Mouse (Mus musculus) activated CD4-positive, CD25-positive, alpha-beta regulatory T cell, adult 4 months (primary cell): Measurements from ENCODE around the gene Rfx1. TPM values are rescaled to one million over a fixed set of nuclear protein-coding genes. Genes with fewer than 3 reads are reported as not detected.

Experiments used
- polyA plus RNA-seq, 2 experiments: library from polyadenylated mRNA; unstranded; fragments of 100-300 nt; shearing (Covaris generic); gene quantifications; one replicate each; pipeline ENCODE4 v1.2.1; 2017

The Rfx1 gene
- polyA plus RNA-seq, 2 experiments from 2014 or later: 11.9 to 12.6 TPM

Other genes starting within 250 kb of the Rfx1 start
- gene Adgrl1, start 166.7 kb upstream of the Rfx1 start, polyA plus RNA-seq: 10 to 100 TPM in 1 of 2 experiments, 1 to 10 TPM in 1; 9.3 to 11.0 TPM
- under 1 TPM; 0.24 to 0.66 TPM for gene Gm10644, start 111.6 kb upstream of the Rfx1 start, polyA plus RNA-seq
- gene Asf1b, start 111.3 kb upstream of the Rfx1 start, polyA plus RNA-seq: 10 to 100 TPM; 69.0 to 76.6 TPM
- 10 to 100 TPM; 18.9 to 22.0 TPM for gene Prkaca, start 93.8 kb upstream of the Rfx1 start, polyA plus RNA-seq
- gene Samd1, start 69.2 kb upstream of the Rfx1 start, polyA plus RNA-seq: 1 to 10 TPM; 5.5 to 5.9 TPM
- under 1 TPM in 1 of 2 experiments, not detected in 1; 0.95 TPM for gene 1700067K01Rik, start 65.3 kb upstream of the Rfx1 start, polyA plus RNA-seq
- 1 to 10 TPM in 1 of 2 experiments, under 1 TPM in 1; 0.83 to 1.1 TPM for gene 2210011C24Rik, start 54.7 kb upstream of the Rfx1 start, polyA plus RNA-seq
- gene Palm3, start 45.4 kb upstream of the Rfx1 start, polyA plus RNA-seq: 1 to 10 TPM; 1.1 to 2.4 TPM
- gene Il27ra, start 24.2 kb upstream of the Rfx1 start, polyA plus RNA-seq: 100 to 1,000 TPM; 185 to 292 TPM
- 10 to 100 TPM; 44.3 to 60.9 TPM for gene Rln3, start 21.8 kb upstream of the Rfx1 start, polyA plus RNA-seq
- gene Gm10643, start 1.7 kb upstream of the Rfx1 start, polyA plus RNA-seq: 1 to 10 TPM in 1 of 2 experiments, under 1 TPM in 1; 0.98 to 1.2 TPM
- 10 to 100 TPM; 13.9 to 15.9 TPM for gene Dcaf15, start 37.9 kb downstream of the Rfx1 start, polyA plus RNA-seq
- 1 to 10 TPM; 8.2 to 9.0 TPM for gene Podnl1, start 59.2 kb downstream of the Rfx1 start, polyA plus RNA-seq
- 10 to 100 TPM; 14.9 to 16.0 TPM for gene Cc2d1a, start 81.1 kb downstream of the Rfx1 start, polyA plus RNA-seq
- 1 to 10 TPM in 1 of 2 experiments, under 1 TPM in 1; 0.40 to 1.2 TPM for gene 4930432K21Rik, start 81.2 kb downstream of the Rfx1 start, polyA plus RNA-seq
- 1 to 10 TPM in 1 of 2 experiments, not detected in 1; 1.1 TPM for gene Nanos3, start 118.4 kb downstream of the Rfx1 start, polyA plus RNA-seq
- 1 to 10 TPM; 3.1 to 5.5 TPM for gene Zswim4, start 170.2 kb downstream of the Rfx1 start, polyA plus RNA-seq
- 100 to 1,000 TPM; 382 to 385 TPM for gene D8Ertd738e, start 182.9 kb downstream of the Rfx1 start, polyA plus RNA-seq
- gene Mri1, start 190.5 kb downstream of the Rfx1 start, polyA plus RNA-seq: 10 to 100 TPM; 38.1 to 39.4 TPM
- 10 to 100 TPM; 32.2 to 45.4 TPM for gene Ccdc130, start 203.5 kb downstream of the Rfx1 start, polyA plus RNA-seq